Mouse (Mus musculus): ENCODE results near the gene Higd2a.
"Not testable (repeated sequence)": the region's sequence is repeated elsewhere in the genome, so short reads cannot be mapped to it uniquely, and the experiment has no call there.

The Higd2a gene

DNA sequence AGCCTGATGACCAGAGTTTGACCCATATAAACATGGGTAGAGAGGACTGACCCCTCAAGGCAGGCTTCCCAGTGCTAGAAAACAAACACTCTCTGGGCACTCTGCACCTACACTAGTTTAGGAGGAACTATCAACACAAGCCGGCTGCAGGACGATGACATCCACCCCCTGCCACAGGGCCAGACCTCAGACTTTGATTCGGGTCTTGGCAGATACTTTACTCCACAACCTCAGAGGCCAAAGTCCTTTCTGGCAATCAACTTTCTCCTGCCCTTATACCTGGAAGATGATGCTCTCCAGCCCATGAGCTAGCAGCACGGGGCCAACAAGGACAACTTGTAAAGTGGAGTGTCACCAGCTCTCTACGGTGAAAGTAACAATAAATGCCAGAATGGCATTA, 7.1 kb upstream of the Higd2a start:
- no peak for DNase-seq

DNA sequence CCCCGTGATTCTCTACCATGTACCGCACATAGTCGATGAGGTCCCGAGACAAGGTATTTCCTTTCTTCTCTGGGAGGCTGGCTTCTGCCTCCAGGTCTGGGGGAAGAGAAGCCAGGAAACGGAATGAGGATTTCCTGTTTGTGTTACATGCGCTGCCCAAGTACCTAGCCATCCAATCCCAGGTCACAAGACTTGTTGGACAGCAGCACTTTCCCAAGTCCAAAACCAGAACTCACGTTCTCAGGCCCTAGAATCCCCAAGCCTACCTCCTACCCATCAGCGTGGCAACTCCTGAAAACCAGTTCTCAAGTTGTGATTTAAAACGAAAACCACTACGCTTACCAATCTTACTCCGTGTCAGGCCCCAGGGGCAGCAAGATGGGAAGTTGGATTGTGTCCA, 4.2 kb upstream of the Higd2a start:
- DNase-seq: no peak

GRCm38 (mm10) chr13:54589414-54589995, 502 bp upstream of the Higd2a start:
- no peak for DNase-seq

GRCm38 (mm10) chr13:54591776-54592356, 1.9 kb downstream of the Higd2a start:
- no peak for DNase-seq

DNA sequence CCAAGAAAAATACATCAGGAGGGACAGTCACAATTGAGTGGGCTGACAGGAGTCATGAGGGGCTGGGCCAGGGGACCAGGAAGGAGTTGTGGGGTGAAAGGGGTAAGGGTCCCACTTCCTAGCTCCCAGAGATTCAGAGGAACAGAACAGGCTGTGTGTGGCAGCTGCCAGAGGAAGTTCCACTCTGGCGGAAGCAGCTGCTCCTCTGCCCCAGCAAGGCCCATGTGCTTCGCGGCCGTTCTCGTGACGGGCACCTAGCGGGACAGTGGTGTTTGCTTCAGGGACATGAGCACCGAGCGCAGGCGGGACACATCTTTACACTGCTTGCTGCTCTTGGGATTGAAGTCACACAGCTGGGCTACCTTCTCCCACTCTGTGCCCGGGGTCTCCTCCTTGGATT, 3.6 kb downstream of the Higd2a start:
- DNase-seq: peak in 1 of 2 experiments; percentile 29

GRCm38 (mm10) chr13:54596107-54596690, 6.2 kb downstream of the Higd2a start:
- no peak for DNase-seq

DNA sequence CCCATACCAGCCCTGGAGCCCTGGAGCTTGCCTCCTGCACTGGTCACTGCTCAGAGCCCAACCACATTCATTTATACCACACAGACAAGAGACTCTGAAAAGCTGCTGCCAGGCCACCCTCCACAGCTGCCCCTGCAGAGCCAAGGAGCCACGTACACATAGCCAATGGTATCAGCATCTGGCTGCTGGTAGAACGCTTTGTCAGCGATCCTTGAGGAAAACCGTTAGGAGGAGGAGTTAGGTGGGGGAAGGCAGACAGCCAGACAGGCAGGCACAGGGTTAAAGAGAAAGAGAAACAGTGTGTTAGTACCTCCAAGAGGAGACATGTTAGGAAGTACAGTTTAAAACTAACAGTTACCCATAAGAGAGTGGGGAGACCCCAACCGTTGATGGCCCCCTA, 6.9 kb downstream of the Higd2a start:
- no peak for DNase-seq

- no peak for DNase-seq
Measured at GRCm38 (mm10) chr13:54598622-54599143, 8.7 kb downstream of the Higd2a start.

DNA sequence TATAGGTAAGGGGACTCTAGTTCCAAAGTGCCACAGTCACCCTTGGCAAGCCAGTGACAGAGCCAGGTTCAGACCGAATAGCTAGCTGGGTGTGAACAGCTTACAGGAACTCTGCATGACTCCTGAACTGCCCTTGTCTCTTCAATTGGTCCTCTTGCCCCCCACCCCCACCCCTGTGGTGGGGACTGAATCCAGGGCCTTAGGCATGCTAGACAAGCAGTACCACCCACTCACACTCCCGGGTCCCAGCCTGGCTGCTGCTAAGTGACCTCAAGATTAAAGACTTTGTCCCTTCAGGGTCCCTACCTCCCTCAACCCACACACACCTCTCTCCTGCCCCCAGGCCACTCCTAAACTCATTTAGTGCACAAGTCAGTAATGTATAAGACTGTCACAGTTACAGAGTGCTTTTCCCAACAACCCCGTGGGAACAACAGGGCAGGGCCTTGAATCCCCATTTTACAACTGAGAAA, 12.7 kb downstream of the Higd2a start:
- no peak for DNase-seq

GRCm38 (mm10) chr13:54603501-54603900, 13.5 kb downstream of the Higd2a start:
- DNase-seq: no peak

GRCm38 (mm10) chr13:54604221-54604620, 14.2 kb downstream of the Higd2a start:
- DNase-seq: no peak

DNA sequence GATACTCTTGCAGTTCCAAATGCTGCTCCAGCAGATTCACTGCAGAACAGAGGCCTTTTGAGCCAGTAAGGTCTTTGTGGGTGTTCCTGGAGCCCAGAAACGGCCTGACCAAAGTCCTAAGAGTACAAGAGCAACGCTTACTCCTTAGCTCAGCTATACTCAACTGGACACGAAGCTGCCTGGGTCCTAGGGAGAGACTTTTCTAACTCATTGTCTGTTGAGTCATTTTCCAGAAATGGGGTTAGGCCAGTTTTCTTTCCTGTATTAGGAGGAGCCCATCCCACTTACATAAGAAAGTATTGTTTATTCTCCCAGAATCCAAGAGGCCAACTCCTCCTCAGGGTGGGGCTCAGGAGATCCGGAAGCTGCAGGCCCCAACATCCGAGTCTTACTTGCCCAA, 15.4 kb downstream of the Higd2a start:
- no peak for DNase-seq

- no peak for DNase-seq
Measured at GRCm38 (mm10) chr13:54607204-54607603, 17.2 kb downstream of the Higd2a start.

DNA sequence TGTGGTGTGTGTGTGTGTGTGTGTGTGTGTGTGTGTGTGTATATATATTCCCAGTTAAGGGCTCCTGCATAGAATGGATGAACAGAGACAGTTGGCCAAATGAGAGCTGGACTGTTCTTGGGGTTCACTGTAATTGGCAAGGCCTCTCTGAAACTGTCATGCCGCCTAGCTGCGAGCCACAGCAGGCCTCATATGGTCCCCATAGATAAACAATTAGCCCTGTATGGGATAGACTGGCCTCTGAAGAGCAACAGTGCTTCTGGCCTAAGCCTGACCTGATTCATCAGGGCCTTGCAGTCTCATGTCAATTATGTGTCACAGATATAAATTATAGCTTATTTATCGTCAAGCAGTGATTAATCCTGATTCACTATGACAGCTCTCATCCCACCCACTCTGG, 18.0 kb downstream of the Higd2a start:
- DNase-seq: no peak

- DNase-seq: peak; percentile 22 to 45
Measured at GRCm38 (mm10) chr13:54608666-54609065, 18.7 kb downstream of the Higd2a start.

DNA sequence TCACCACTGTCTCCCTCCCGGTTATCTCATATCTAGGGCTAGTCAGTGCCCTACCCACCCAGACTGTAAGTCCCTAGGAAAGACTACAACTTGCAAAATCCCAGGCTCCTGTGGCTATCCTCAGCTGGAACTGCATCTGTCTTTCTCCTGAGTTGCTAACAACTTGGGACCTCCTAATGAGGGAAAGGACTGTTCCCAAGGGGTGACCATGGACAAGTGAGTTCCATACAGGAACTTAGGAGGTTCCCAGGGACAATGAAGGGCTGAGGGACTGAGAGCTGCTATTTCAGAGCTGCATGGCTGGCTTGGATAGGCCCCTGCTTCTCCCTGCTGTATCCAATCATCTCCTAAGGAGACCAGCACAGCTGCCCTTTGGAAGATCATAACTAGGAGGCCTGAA, 19.3 kb downstream of the Higd2a start:
- DNase-seq: no peak

DNA sequence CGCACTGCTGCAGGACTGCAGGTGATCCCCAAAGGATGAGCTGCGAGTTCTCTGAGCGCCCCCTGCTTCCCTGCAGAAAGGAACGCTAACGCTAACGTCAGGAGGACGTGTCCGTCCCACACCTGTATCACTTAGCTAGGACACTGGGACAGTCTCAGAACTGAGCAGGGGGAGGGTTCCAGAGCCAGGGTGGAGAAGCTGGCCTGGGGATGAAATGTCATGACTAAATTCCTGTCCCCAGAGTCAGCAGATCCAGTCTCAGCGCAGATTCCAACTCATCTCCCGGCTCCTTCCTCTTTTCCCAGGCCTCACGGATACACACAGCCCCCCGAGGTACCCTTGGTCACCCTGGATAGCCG, 20.6 kb downstream of the Higd2a start:
- DNase-seq: no peak

DNA sequence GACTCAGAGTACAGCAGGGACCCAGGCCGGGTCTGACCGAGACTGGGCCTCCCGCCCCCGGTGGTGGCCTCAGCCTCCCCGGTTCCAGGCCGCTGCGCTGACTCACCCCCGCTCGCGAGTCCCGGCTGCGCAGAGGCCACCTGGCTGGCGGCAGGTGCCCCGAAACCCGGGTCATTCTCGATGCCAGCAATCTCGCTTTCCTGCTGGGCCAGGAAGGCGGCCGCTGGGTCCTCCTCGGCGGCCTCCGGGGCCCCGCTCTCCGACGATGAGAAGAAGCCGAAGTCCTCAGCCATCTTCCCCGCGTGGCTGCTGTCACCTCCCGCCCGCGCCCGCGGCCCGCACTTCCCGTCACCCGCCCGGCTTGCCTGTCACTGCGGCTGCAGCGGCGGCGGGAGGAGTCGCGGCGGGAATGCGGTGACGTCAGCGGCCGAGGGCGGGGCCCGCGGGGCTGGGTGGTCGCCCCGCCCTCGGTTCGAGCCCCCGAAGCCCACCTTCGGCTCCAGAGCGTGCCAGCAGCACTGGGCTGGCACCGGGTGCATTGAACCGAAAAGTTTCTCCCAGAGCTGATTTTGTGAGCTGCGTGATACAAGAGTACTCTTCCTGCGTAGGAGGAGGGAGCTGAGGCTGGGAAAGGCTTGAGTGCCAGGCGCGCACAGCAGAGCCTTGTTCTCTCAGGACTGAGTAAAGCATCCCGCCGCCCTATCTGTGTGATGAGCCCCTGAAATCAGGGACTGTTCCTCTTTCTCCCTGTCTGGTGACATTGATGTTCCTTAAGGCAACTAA, 21.2 kb downstream of the Higd2a start, which contains the start of gene Cltb:
TSS of gene Cltb (minus strand) at position 373 of the 783 bp plus-strand sequence.
- DNase-seq: peak; percentile 91 to 92

GRCm38 (mm10) chr13:54613141-54613540, 23.1 kb downstream of the Higd2a start:
- DNase-seq: not testable (repeated sequence)

- DNase-seq: no peak
Measured at GRCm38 (mm10) chr13:54616307-54616706, 26.3 kb downstream of the Higd2a start.

GRCm38 (mm10) chr13:54616998-54617397, 27.0 kb downstream of the Higd2a start:
- no peak for DNase-seq

DNA sequence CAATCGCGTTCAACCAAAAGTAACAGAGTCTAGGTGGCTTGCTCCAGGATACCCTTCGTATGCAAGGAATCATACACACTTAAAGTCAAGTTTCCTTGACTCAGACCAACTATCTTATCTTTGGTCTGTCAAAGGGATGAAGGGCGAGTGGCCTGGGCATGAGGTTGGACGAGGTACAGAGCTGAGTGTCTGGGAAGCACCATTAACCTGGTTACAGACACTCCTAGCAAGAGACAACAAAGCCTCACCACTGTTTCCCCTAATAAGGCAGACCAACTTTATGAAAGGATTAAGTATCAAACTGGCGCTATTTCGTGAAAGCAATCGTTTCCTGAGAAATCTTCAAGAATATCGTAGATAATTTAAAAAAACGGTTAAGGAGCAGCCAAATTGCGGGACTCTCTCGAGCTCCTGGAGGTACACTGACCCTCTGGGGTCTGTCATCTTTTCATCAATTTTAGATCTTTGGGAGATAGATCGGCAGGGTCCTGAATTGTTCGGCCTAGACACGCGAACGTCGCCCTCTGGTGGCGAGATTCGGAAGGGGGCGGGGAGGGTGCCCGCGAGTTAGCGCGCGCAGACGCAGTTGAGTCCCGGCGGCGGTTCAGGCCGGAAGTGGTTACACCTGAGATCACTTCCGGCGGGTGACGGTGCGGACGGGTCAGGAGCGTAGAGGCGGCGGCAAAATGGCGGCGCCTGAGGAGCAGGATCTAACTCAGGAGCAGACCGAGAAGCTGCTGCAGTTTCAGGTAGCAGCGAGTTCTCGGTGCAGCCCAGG, 31.3 kb downstream of the Higd2a start, which contains the start of gene Faf2:
TSS of gene Faf2 (plus strand) at position 630 of the 778 bp plus-strand sequence.
- peak; percentile 97 to 99 for DNase-seq

Measured in lung, postnatal 4 days (tissue).